Mouse (Mus musculus): ENCODE data around the gene Cmc4. TPM values are rescaled to one million over a fixed set of nuclear protein-coding genes. Genes with fewer than 3 reads are reported as not detected.

The Cmc4 gene
- polyA plus RNA-seq (2014; fragmentation: Illumina TruSeq; extraction: RNeasy Lipid Tissue Mini Kit (QIAGEN cat#74804); ENCODE audit: low read depth, low replicate concordance): 21.2 TPM

DNA sequence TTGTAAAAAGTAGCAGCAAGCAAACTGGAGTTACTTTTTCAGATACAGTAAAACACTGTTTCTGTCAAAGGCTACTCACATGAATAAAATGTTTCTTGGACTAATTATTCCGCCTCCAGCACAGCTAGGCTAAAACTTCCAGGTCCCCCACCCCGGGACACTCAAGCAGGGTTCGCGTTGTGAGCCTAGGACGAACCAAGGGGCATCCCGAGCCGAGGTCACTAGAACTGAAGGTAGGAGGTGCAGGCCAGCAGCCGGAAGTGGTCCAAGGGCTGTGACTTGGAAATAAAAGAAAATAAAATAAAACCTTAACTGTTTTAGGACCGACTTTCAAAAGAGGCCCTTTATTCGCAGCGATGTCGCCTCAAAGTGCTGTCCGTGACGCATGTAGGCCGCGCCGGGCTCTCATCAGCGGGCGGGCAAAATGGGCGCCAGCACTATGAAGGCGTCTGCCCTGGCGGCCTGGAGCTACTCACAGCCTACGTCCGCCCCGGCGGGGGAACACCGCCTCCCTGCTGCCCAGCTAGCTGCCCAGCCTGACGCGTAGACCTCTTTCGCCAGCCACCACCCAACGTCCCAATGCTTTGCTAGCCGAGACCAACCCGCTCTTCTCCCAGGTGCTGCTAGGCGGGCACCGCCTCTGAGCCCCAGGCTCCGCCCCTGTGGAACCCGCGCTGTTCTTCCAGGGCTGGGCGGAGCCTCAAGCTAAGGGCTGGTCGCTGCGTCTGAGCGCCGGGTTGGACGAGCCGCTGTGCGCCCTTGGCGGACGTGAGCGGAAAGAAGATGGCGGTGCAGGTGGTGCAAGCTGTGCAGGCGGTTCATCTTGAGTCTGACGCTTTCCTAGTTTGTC is at the start of gene Cmc4, which contains the start of the genes Mtcp1 and Brcc3:
Cmc4 (minus strand) TSS at position 649 of the 850 bp plus-strand sequence.
Mtcp1 (minus strand) TSS at position 653 of the 850 bp plus-strand sequence.
Brcc3 (plus strand) TSS at position 693 of the 850 bp plus-strand sequence.

GRCm38 (mm10) chrX:75382195-75382771 is 34.1 kb downstream of the Cmc4 start, which contains the start of the genes Fundc2 and F8:
Fundc2 (plus strand) TSS chrX:75382399.
F8 (minus strand) TSS chrX:75382615.

Other genes starting within 250 kb of the Cmc4 start
- gene Fundc2, start 34.2 kb downstream of the Cmc4 start, polyA plus RNA-seq (2014; fragmentation: Illumina TruSeq; extraction: RNeasy Lipid Tissue Mini Kit (QIAGEN cat#74804); ENCODE audit: low read depth, low replicate concordance): 39.5 TPM
- 1.6 TPM for gene F8, start 34.0 kb downstream of the Cmc4 start, polyA plus RNA-seq (2014; fragmentation: Illumina TruSeq; extraction: RNeasy Lipid Tissue Mini Kit (QIAGEN cat#74804); ENCODE audit: low read depth, low replicate concordance)
- gene Mtcp1, start within 50 bp of the Cmc4 start, polyA plus RNA-seq (2014; fragmentation: Illumina TruSeq; extraction: RNeasy Lipid Tissue Mini Kit (QIAGEN cat#74804); ENCODE audit: low read depth, low replicate concordance): 9.7 TPM
- 20.2 TPM for gene Brcc3, start within 50 bp of the Cmc4 start, polyA plus RNA-seq (2014; fragmentation: Illumina TruSeq; extraction: RNeasy Lipid Tissue Mini Kit (QIAGEN cat#74804); ENCODE audit: low read depth, low replicate concordance)
- 34.9 TPM for gene Vbp1, start 97.7 kb upstream of the Cmc4 start, polyA plus RNA-seq (2014; fragmentation: Illumina TruSeq; extraction: RNeasy Lipid Tissue Mini Kit (QIAGEN cat#74804); ENCODE audit: low read depth, low replicate concordance)
- 1.3 TPM for gene Rab39b, start 161.6 kb upstream of the Cmc4 start, polyA plus RNA-seq (2014; fragmentation: Illumina TruSeq; extraction: RNeasy Lipid Tissue Mini Kit (QIAGEN cat#74804); ENCODE audit: low read depth, low replicate concordance)

Measured in adipose tissue, adult 10 weeks (tissue).